Mouse (Mus musculus): Measurements from ENCODE around the gene Prm1.

The Prm1 gene

GRCm38 (mm10) chr16:10824536-10824935, 18.9 kb upstream of the Prm1 start:
- no peak for DNase-seq (ENCODE audit: low spot score)

- DNase-seq (ENCODE audit: low spot score): no peak
Observed at GRCm38 (mm10) chr16:10821387-10821786, 15.7 kb upstream of the Prm1 start.

- no peak for DNase-seq (ENCODE audit: low spot score)
Observed at GRCm38 (mm10) chr16:10819966-10820365, 14.3 kb upstream of the Prm1 start.

GRCm38 (mm10) chr16:10818579-10819135, 13.0 kb upstream of the Prm1 start:
- DNase-seq (ENCODE audit: low spot score): no peak

DNA sequence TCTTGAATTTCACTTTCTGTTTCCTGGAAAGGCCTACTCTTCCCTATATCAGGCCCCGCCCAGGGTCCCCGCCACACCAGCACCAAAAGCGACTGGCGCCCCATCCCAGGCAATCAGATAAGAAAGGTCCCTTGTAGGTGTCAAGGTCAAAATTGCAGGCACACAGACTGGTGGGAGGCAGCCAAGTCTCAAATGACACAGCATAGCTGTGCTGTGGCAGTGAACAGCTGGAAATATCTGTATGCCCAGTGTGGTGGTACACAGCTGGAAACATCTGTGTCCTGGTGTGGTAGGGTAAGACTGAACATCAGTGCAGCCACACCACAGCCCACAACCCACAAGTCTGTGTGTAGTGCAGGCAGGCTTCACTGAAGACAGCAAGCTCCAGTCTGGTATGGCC, 9.2 kb upstream of the Prm1 start:
- no peak for DNase-seq (ENCODE audit: low spot score)

- no peak for DNase-seq (ENCODE audit: low spot score)
Observed at GRCm38 (mm10) chr16:10813726-10814125, 8.1 kb upstream of the Prm1 start.

DNA sequence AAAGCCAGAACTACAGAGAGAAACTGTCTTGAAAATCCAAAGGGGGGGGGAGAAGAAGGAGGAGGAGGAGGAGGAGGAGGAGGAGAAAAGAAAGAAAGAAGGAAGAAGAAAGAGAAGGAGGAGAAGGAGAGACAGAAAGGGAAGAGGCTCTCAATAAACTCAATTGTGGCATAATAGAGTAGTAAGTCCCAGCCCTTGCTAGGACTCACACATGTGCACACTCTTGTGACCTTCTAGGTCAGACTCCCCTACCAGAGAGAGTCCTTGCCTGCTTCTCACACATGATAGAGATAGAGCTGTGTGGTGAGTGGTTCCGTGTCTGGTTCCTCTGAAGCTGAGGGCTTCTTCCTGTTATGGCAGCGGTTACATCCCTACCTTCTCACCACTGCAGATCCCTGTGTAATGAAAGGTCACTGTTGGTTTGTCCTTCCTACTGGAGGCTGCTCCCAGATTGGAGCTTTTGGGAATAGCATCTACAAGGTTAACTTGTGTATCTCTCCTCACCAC, 7.3 kb upstream of the Prm1 start, which contains the start of gene Gm11172:
Gene Gm11172 (plus strand): TSS at position 51 of the 507 bp plus-strand sequence.
- DNase-seq (ENCODE audit: low spot score): no peak

DNA sequence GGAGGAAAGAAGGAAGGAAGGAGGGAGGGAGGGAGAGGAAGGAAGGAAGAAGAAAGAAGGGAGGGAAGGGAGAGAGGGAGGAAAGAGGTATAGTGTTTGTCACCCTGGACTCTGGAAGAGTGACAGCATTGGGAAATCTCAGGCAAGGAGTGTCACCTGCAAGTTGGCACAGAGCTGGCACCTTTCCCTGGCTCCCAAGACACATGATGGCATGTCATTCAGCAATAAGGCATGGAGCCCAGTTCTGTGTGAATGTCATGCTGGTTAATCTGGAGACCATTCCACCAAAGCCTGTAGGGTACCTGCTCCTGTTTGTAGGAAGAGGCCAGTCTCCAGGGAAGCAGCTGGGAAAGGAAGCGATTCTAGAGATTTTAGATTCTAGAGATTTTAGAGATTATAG, 4.7 kb upstream of the Prm1 start:
- DNase-seq (ENCODE audit: low spot score): no peak

GRCm38 (mm10) chr16:10802420-10802819, 3.2 kb downstream of the Prm1 start:
- peak; percentile 24 for DNase-seq (ENCODE audit: low spot score)

GRCm38 (mm10) chr16:10796034-10796433, 9.6 kb downstream of the Prm1 start, which contains the start of gene Prm2:
TSS of gene Prm2 (minus strand) at chr16:10796134.
- DNase-seq (ENCODE audit: low spot score): no peak

DNA sequence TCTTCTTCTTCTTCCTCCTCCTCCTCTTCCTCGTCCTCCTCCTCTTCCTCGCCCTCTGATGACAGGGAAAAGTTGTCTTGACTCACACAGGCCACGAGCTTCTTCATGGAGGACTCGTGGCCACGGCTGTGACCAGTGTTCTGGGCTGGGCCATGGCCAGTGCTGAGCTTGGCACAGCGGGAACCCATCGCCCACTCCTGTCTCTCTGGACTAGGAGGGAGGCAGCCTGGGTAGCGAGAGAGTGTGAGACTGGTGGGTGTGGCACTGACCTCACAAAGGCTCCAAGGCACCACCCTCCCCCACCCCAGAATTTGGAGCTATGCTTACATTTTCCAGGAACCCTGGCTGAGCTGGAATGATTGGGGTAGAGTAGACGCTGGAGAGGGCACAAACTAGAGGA, 14.9 kb downstream of the Prm1 start, which contains the start of gene Prm3:
Gene Prm3 (minus strand): TSS at position 213 of the 400 bp plus-strand sequence.
- no peak for DNase-seq (ENCODE audit: low spot score)

- DNase-seq (ENCODE audit: low spot score): no peak
Observed at GRCm38 (mm10) chr16:10788866-10789265, 16.8 kb downstream of the Prm1 start.

DNA sequence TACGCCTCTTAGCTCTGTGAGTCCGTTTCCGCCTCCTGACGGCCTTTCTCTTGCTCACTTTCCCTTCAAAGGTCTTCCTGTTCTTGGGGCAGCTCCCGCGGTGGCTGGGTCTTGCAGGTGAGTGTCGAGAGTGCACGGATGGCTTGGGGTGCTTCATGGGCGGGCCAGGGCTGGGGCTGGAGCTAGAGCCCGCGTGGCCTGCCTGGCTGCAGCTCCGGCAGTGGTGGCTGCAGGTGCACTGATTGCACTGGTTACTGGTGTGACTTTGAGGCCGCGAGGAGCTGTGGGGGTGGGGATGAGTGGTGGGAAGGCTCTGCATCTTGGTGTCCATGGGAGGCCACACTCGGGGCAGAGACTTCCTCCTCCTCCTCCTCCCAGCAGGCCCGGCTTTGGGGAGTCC, 17.4 kb downstream of the Prm1 start, which contains the start of gene Tnp2:
Gene Tnp2 (minus strand): TSS at position 390 of the 400 bp plus-strand sequence.
- no peak for DNase-seq (ENCODE audit: low spot score)

DNA sequence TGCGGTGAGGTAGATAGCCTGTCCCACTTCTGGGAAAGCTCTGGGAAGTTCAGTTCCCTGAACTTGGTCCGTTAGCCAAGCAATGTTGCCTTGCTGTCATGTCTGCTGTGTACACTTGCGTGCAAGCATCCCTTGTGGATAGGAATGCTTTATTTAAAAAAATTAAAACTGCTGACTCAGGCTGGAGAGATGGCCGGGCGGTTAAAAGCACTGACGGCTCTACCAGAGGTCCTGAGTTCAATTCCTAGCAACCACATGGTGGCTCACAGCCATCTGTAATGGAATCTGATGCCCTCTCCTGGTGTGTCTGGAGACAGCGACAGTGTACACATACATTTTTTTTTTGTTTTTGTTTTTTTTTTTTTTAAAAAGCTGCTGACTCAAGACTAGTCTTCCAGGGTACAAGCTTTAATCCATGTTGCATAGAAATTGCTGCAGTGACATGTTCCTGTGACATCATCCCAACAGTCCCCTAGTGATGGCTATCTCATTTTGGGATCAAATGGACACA, 18.0 kb downstream of the Prm1 start:
- no peak for DNase-seq (ENCODE audit: low spot score)

DNA sequence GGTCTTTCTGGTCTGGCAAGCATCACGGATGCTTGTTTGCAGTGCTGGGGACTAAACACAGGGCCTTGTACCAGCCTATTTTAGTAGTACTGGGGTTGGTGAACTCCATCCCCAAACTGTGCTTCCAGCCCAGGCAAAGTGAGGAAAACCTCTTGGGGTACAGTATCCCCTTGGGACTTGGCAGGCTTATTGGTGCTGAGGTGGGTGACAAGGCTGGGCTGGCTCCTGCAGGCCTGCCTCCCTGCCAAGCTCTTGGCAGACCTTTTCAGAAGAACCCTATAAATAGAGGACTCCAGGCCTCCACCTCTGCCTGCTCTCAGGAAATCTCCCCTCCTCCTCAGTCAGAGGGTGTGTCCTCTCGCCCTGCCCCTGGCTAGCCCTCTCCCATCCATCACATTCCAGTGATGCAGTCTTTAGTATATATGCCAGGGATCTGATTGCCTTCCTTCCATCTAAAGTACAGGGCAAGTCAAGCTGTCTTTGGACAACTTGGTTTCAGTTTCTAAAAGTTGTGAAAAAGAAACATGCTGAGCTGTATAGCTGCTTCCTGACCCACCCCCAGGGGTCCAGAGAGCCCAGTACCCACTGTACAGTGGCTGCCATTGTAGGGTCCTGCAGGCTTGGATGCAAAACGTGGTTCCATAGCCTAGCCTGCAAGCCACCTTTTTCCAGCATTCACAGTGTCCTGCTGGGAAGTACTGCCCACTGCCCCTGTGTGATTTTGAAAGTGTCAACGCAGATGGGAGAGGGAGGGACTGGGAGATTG, 18.7 kb downstream of the Prm1 start:
- DNase-seq (ENCODE audit: low spot score): no peak

GRCm38 (mm10) chr16:10786288-10786687, 19.4 kb downstream of the Prm1 start:
- DNase-seq (ENCODE audit: low spot score): peak; percentile 86

DNA sequence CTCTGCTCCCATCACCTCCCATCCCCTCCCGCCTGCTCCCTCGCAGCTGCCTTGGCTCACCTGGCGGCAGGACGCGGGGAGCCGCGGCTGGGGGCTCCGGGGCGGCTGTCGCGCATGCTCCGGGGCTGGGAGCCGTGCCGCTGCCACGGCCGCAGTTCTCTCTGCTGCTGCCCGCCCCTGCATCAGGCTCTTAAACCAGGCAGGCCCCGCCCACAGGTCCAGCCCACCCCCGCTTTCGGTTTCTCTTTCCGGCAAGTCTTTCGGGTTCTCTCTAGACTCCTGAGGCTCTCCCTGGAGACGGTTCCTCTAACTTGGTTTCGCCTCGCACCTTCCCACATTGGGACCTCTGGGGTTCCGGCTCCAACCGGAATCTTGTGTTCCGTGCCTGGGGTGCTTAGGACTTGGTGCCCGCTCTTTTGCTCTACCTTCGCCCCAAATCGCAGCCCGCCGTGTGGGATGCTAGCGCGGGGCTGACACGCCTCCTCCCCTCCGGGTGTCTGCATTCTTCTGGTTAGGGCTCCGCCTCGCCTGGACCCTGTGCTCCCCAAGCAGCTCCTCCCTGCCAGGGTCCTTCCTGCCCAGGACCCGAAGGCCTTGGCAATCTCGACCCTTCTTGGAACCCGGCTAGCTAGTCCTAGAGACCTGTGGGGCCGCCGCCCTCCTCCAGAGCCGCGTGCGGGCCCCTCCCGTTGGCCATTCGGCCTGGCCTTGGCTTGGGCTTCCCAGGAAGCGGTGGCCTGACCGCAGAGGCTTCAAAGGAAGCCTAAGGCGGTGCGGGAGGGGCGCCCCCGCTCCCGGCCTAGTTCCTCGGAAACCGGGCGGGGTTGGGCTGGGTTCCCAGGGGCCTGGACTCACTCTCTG, 20.0 kb downstream of the Prm1 start, which contains the start of gene Socs1:
Gene Socs1 (minus strand): TSS at position 166 of the 861 bp plus-strand sequence.
- peak; percentile 91 for DNase-seq (ENCODE audit: low spot score)

DNA sequence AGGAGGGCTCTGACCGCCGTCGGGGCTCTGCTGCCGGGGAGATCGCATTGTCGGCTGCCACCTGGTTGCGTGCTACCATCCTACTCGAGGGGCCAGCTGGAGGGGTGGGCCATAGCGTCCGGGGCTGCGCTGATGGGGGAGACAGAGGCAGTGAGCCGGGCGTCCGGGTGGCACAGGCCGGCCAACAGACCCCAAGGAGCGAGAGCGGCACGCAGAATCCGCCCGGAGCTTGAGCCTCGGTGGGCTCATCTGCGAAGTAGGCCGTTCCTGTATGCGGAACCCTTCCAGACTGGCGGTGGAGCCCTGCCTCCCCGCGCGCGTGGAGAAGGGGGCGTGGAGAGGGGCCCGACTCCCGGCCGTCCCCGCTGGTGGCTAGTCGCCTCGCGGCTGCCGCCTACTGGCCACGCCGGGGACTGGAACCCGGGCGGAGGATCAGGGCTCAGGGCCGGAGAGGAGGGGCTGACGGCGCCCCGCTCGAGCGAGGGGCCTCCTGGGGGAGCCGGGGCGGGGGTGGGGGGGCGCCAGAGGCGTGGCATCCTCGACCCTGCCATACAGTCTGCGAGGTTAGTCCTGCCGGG, 20.8 kb downstream of the Prm1 start:
- DNase-seq (ENCODE audit: low spot score): peak; percentile 94

DNA sequence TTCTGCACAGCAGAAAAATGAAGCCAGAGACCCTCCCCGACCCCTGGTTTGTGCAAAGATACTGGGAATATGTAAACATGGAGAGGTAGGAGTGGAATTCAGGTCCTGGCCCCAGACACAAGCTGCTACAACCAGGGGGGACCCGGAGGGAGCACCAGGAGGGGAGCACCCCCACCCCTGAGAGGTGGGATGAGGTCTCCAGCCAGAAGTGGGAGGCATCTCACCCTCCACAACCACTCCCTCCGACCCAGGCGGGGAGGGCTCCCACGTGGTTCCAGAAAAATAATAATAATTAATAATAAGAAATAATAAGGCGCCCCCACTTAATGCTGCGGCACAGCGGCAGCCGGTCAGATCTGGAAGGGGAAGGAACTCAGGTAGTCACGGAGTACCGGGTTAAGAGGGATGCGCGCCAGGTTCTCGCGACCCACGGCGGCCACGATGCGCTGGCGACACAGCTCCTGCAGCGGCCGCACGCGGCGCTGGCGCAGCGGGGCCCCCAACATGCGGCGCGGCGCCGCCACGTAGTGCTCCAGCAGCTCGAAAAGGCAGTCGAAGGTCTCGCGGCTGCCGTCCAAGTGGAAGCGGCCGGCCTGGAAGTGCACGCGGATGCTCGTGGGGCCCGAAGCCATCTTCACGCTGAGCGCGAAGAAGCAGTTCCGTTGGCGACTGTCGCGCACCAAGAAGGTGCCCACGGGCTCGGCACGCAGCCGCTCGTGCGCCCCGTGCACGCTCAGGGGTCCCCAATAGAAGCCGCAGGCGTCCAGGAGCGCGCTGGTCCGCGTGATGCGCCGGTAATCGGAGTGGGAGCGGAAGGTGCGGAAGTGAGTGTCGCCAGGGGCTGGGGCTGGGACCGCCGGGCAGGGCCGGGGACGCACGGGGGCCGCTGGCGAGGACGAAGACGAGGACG, 21.5 kb downstream of the Prm1 start:
- DNase-seq (ENCODE audit: low spot score): peak; percentile 40

DNA sequence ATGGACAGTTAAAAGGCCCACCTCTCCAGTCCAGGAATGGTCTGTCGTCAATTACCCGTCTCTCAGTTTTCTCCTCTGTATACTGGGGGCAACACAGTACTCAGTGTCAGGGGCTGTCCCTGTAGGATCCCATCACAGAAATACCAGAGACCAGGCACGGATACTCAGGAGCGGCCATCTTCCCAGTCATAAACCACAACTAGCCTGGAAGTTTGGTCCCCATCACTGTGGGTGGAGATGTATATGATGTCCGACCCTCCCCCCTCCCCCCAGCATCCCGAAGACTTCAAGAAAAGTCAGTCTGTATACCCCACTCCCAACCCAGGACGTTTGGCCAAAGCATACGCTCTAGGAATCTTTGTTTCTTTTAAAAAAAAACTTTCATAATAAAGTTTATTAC, 22.2 kb downstream of the Prm1 start:
- DNase-seq (ENCODE audit: low spot score): no peak

- no peak for DNase-seq (ENCODE audit: low spot score)
Observed at GRCm38 (mm10) chr16:10783152-10783434, 22.5 kb downstream of the Prm1 start.
